Mouse (Mus musculus): Measurements from ENCODE around the gene Shisa6.

DNA sequence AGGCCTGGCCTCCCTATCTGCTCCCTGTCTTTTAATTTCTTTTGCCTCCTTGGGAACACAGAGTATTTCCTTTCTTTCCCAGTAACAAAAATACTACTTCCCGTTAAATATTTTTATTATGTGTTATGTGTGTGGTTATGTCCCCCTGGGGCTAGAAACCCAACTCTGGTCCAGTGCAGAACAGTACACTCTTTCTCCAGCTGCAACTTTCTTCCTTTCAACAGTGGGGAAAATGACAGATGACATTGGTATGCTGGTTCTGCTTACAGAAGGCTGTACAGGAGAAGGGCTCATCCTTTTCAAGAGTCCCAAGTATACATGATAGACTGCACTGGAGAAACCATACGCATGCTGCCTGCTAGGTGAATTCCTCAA, 251.1 kb downstream of the Shisa6 start:
- no peak for TF ChIP-seq CTCF (IDR thresholded peaks at IDR 0.05; ENCODE audit: control insufficient read depth, insufficient read depth, insufficient replicate concordance, low read depth, low read length)
- no peak for TF ChIP-seq POLR2A (IDR thresholded peaks at IDR 0.05; ENCODE audit: control insufficient read depth, low read depth, low read length)

Data from testis, adult 2 months (tissue).